Mouse (Mus musculus): ENCODE measurements around the gene Slc35g3. TPM values are rescaled to one million over a fixed set of nuclear protein-coding genes. Genes with fewer than 3 reads are reported as not detected.

Gene Slc35g3
- polyA plus RNA-seq, 1 experiment from 2014 or later, result not detected

DNA sequence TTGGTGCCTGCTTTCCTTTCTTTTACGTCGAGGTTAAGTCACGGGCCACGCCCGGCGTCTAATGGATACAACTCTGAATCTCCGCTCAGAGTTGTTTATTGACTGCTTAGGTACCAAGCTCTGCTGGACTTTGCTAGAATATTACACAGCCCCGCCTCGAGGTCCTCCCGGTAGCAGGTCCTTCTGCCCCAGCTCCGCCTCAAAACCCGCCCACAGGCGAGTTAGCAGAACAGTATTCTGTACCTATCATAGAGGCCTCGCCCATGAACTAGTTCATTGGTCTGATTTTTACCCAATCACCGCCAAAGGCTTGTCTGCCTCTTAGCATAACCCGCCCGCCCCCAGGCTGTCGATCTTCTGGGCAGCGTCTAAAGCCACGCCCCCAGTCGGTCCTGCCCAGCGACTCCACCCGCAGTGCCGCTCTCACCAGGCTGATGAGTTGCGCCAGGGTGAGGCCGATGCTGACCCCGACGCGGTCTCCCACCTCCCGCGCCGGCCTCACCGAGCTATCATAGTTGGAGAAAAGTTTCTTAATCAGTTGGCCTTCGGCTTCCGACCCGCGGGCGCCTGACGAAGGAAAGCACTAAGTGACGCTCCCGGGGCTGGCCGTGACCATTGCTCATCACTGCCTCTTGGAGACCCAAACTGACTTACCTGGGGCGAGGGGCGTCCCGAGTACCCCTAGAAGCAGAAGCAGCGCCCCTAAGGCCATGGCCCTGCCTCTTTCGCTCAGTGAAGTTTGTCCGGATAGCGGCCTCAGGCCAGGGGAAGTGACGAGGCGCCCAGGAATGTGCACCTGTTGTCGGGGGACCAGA, 33.6 kb upstream of the Slc35g3 start, which contains the start of gene Chrnb1:
Chrnb1 (minus strand) TSS at position 776 of the 815 bp plus-strand sequence.
- DNase-seq (ENCODE audit: low spot score), result peak; percentile 88
- Histone ChIP-seq H3K27ac (ENCODE audit: low read depth) (peak within 1 kb of the TSS; percentile 47; the same call in 1 of the 2 replicates), H3K4me3 (ENCODE audit: low read depth, low read length) (peak within 1 kb of the TSS; percentile 50), H3K27me3 (replicated peaks; ENCODE audit: control insufficient read depth, insufficient read depth, low read length) (no peaks in the 10 kb centered on the region), H3K4me2 (ENCODE audit: low read length) (peak within 1 kb of the TSS; percentile 99), H3K36me3 (ENCODE audit: control insufficient read depth, insufficient read depth, low read length) (no peaks in the 10 kb centered on the region), H3K9me3 (ENCODE audit: control insufficient read depth, low read length) (no peaks in the 10 kb centered on the region), H3K4me1 (replicated peaks; ENCODE audit: control insufficient read depth, insufficient read depth, low read length) (peaks cover 14% of the 10 kb centered on the region), H3K9ac (ENCODE audit: low read length) (peak within 1 kb of the TSS; percentile 41)
- ATAC-seq (replicated peaks; ENCODE audit: low FRiP score, low TSS enrichment, low read depth), result peak; percentile 91
- WGBS, result 2% methylated on average over 52 of the region's 52 CpGs

DNA sequence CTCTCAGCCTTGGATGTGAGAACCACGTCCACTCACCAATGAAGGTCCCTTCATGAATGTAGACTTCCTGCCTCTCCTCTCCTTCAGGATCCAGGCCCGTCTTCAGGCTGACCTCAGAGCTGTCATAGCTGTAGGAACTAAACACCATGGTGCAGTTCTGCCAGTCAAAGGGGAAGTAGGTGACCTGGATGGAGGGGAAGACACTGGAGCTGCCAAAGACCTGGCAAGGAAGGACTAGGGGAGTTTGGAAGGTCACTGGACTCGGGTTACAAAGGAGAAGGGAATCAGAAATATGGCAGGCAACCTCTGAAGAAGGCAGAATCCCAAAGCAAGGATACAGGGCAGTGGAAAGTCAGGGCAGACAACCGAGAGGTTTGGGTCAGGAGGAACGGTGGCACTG, 31.7 kb upstream of the Slc35g3 start:
- Histone ChIP-seq H3K27me3 (replicated peaks; ENCODE audit: control insufficient read depth, insufficient read depth, low read length) (no peaks in the 10 kb centered on the region), H3K9me3 (ENCODE audit: control insufficient read depth, low read length) (no peaks in the 10 kb centered on the region), H3K36me3 (ENCODE audit: control insufficient read depth, insufficient read depth, low read length) (no peaks in the 10 kb centered on the region), H3K4me3 (ENCODE audit: low read depth, low read length) (no peak overlapping the region), H3K27ac (ENCODE audit: low read depth) (no peak overlapping the region), H3K4me1 (replicated peaks; ENCODE audit: control insufficient read depth, insufficient read depth, low read length) (no peaks in the 10 kb centered on the region), H3K9ac (ENCODE audit: low read length) (no peak overlapping the region), H3K4me2 (ENCODE audit: low read length) (no peak overlapping the region)
- 55% methylated on average over 5 of the region's 5 CpGs for WGBS
- DNase-seq (ENCODE audit: low spot score) (no peak), ATAC-seq (replicated peaks; ENCODE audit: low FRiP score, low TSS enrichment, low read depth) (no peak)

DNA sequence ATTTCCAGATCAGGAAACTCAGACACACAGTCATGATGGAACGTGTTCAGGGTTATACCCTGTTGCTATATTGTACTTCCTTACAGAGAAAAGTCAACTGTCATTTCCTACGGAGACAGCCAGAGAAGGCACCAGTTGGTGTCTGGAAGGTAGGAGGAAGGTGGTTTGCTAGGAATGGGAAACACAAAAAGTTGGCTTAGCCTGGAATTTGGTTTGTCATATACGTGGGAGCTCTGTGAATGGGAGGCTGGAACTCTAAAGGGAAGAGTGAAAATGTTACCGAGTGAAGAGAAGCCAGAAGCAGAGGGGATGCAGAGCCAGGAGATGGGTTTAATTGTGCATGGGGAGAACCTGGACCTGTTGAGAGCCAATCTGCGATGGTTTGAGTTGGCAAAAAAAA, 29.7 kb upstream of the Slc35g3 start:
- ATAC-seq (replicated peaks; ENCODE audit: low FRiP score, low TSS enrichment, low read depth) (no peak), DNase-seq (ENCODE audit: low spot score) (no peak)
- H3K4me1 ChIP-seq (replicated peaks; ENCODE audit: control insufficient read depth, insufficient read depth, low read length), result no peaks in the 10 kb centered on the region
- H3K27ac ChIP-seq (ENCODE audit: low read depth), result no peak overlapping the region
- H3K36me3 ChIP-seq (ENCODE audit: control insufficient read depth, insufficient read depth, low read length), result no peaks in the 10 kb centered on the region
- H3K9ac ChIP-seq (ENCODE audit: low read length), result no peak overlapping the region
- WGBS, result 71% methylated on average over 5 of the region's 5 CpGs
- no peaks in the 10 kb centered on the region for H3K27me3 ChIP-seq (replicated peaks; ENCODE audit: control insufficient read depth, insufficient read depth, low read length)
- no peak overlapping the region for H3K4me2 ChIP-seq (ENCODE audit: low read length)
- H3K9me3 ChIP-seq (ENCODE audit: control insufficient read depth, low read length), result no peaks in the 10 kb centered on the region
- no peak overlapping the region for H3K4me3 ChIP-seq (ENCODE audit: low read depth, low read length)

DNA sequence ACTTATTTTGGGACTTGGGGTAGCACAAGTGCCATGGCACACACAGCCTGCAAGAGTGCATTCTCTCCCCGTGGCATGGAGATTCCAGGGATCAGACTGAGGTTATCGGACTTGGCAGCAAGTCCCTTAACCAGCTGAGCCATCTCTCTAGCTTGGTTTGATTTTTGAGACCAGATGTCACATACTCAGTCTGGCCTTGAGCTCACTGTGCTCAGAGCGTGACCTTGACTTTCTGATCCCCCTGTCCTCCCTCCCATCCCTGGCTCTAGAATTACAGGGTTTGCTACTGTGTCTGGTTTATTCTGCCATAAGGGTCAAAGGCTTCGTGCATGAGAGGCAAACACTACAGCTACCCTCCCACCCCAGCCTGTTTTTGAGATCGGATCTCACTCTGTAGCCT, 27.7 kb upstream of the Slc35g3 start:
- Histone ChIP-seq H3K4me1 (replicated peaks; ENCODE audit: control insufficient read depth, insufficient read depth, low read length) (no peaks in the 10 kb centered on the region), H3K4me2 (ENCODE audit: low read length) (no peak overlapping the region), H3K27me3 (replicated peaks; ENCODE audit: control insufficient read depth, insufficient read depth, low read length) (no peaks in the 10 kb centered on the region), H3K4me3 (ENCODE audit: low read depth, low read length) (no peak overlapping the region), H3K27ac (ENCODE audit: low read depth) (no peak overlapping the region), H3K9me3 (ENCODE audit: control insufficient read depth, low read length) (no peaks in the 10 kb centered on the region), H3K9ac (ENCODE audit: low read length) (no peak overlapping the region), H3K36me3 (ENCODE audit: control insufficient read depth, insufficient read depth, low read length) (no peaks in the 10 kb centered on the region)
- WGBS, result 60% methylated on average over 5 of the region's 5 CpGs
- ATAC-seq (replicated peaks; ENCODE audit: low FRiP score, low TSS enrichment, low read depth), result no peak
- no peak for DNase-seq (ENCODE audit: low spot score)

DNA sequence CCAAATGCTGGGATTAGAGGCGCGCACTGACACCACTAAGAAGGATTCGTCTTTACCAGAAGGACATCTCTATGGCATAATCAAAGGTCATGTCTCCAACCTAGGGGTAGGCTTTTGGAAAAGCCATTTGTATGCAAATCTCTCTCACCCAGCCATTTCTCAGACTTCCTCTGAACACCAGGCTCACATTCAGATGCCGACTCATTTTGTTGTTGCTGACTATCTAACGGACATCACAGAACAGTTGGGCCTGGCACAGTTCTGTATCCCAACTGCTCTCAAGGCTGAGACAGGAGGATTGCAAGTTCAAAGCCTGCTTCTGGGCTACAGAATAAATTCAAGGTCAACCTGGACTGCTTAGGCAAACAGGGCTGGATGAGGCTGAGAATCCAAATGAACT, 25.5 kb upstream of the Slc35g3 start:
- Histone ChIP-seq H3K9ac (ENCODE audit: low read length) (no peak overlapping the region), H3K27me3 (replicated peaks; ENCODE audit: control insufficient read depth, insufficient read depth, low read length) (no peaks in the 10 kb centered on the region), H3K4me2 (ENCODE audit: low read length) (no peak overlapping the region), H3K9me3 (ENCODE audit: control insufficient read depth, low read length) (no peaks in the 10 kb centered on the region), H3K27ac (ENCODE audit: low read depth) (no peak overlapping the region), H3K4me1 (replicated peaks; ENCODE audit: control insufficient read depth, insufficient read depth, low read length) (no peaks in the 10 kb centered on the region), H3K36me3 (ENCODE audit: control insufficient read depth, insufficient read depth, low read length) (no peaks in the 10 kb centered on the region), H3K4me3 (ENCODE audit: low read depth, low read length) (no peak overlapping the region)
- DNase-seq (ENCODE audit: low spot score) (peak; percentile 47), ATAC-seq (replicated peaks; ENCODE audit: low FRiP score, low TSS enrichment, low read depth) (no peak)
- 94% methylated on average over 5 of the region's 5 CpGs for whole genome bisulfite sequencing

DNA sequence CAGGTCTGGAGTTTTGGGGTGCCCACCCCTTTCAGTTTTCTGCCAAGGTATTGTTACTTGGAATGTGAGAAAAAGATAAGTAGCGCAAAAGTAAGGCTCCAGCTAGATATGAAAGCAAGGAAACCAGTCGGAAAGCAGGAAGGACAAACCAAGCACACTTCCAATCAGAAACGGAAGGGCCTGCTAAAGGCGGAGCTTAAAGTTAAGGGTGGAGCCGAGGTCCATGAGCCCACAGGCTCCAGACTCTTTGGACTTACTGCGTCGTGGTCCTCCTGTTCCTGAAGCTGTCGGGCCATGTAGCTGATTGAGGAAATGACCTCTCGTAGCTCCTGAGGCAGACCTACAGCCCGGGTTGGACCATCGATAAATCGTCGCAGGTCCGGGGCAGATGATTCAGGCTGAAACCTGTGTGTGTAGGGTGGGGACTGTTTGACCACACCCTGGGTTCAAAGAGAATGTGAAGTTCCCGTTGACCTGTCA, 23.1 kb upstream of the Slc35g3 start:
- peak; percentile 56; the same call in 1 of the 2 replicates for ATAC-seq (replicated peaks; ENCODE audit: low FRiP score, low TSS enrichment, low read depth)
- no peak overlapping the region for H3K27ac ChIP-seq (ENCODE audit: low read depth)

DNA sequence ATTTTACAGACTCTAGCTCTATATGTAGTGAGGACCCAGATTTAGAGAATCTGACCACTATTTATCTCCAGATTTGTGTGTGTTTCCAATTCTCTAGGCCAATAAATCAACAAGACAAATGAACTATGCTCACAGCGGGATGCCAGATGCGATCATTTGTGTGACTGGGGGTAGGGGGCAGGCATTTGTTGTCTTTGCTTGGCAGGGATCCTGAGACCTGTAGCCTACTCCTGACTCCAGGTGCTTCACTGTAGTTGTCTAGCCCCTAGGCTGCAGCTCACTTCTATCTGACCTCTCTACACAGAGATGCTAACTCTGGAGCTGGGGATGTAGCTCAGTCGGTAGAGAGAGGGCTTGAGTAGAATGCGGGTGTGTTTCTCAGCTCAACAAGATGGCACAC, 20.1 kb upstream of the Slc35g3 start:
- DNase-seq (ENCODE audit: low spot score), result no peak
- WGBS, result 31% methylated on average over 4 of the region's 4 CpGs
- Histone ChIP-seq H3K4me3 (ENCODE audit: low read depth, low read length) (no peak overlapping the region), H3K4me2 (ENCODE audit: low read length) (no peak overlapping the region), H3K27me3 (replicated peaks; ENCODE audit: control insufficient read depth, insufficient read depth, low read length) (no peaks in the 10 kb centered on the region), H3K36me3 (ENCODE audit: control insufficient read depth, insufficient read depth, low read length) (no peaks in the 10 kb centered on the region; the same call in 1 of the 2 replicates), H3K9me3 (ENCODE audit: control insufficient read depth, low read length) (no peaks in the 10 kb centered on the region), H3K9ac (ENCODE audit: low read length) (no peak overlapping the region), H3K27ac (ENCODE audit: low read depth) (no peak overlapping the region), H3K4me1 (replicated peaks; ENCODE audit: control insufficient read depth, insufficient read depth, low read length) (no peaks in the 10 kb centered on the region)
- ATAC-seq (replicated peaks; ENCODE audit: low FRiP score, low TSS enrichment, low read depth), result no peak

More for the DNA sequence above, 23.1 kb upstream of the Slc35g3 start:
- Histone ChIP-seq H3K36me3 (ENCODE audit: control insufficient read depth, insufficient read depth, low read length) (no peaks in the 10 kb centered on the region), H3K27me3 (replicated peaks; ENCODE audit: control insufficient read depth, insufficient read depth, low read length) (no peaks in the 10 kb centered on the region), H3K4me3 (ENCODE audit: low read depth, low read length) (peak overlapping the region; percentile 13), H3K4me2 (ENCODE audit: low read length) (peak overlapping the region; percentile 34), H3K9me3 (ENCODE audit: control insufficient read depth, low read length) (no peaks in the 10 kb centered on the region), H3K4me1 (replicated peaks; ENCODE audit: control insufficient read depth, insufficient read depth, low read length) (no peaks in the 10 kb centered on the region), H3K9ac (ENCODE audit: low read length) (no peak overlapping the region)
- 34% methylated on average over 15 of the region's 15 CpGs for WGBS
- no peak for DNase-seq (ENCODE audit: low spot score)

DNA sequence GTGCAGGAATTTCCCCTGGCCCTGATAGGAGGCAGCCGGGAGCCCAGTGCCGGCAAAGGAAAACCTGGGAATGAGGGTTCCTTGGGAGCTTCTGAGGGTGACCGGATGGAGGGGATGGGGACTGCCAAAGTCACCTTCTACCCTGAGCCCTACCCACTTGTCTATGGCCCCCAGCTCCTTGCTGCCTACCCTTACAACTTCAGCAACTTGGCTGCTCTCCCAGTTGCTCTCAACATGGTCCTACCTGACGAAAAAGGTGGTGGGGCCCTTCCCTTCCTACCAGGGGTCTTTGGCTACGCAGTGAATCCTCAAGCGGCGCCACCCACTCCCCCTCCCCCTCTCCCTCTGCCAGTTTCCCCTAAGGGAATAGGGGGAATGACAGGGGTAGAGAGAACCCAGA, 17.2 kb upstream of the Slc35g3 start:
- Histone ChIP-seq H3K4me1 (replicated peaks; ENCODE audit: control insufficient read depth, insufficient read depth, low read length) (no peaks in the 10 kb centered on the region), H3K27me3 (replicated peaks; ENCODE audit: control insufficient read depth, insufficient read depth, low read length) (no peaks in the 10 kb centered on the region), H3K4me2 (ENCODE audit: low read length) (no peak overlapping the region), H3K9me3 (ENCODE audit: control insufficient read depth, low read length) (no peaks in the 10 kb centered on the region), H3K27ac (ENCODE audit: low read depth) (no peak overlapping the region), H3K36me3 (ENCODE audit: control insufficient read depth, insufficient read depth, low read length) (no peaks in the 10 kb centered on the region; the same call in 1 of the 2 replicates), H3K4me3 (ENCODE audit: low read depth, low read length) (no peak overlapping the region), H3K9ac (ENCODE audit: low read length) (no peak overlapping the region)
- WGBS, result 47% methylated on average over 7 of the region's 7 CpGs
- DNase-seq (ENCODE audit: low spot score) (no peak), ATAC-seq (replicated peaks; ENCODE audit: low FRiP score, low TSS enrichment, low read depth) (no peak)

Data from intestine, embryonic 14.5 days (tissue).